Mouse (Mus musculus) forebrain, postnatal 0 days (tissue): ENCODE data around the gene Tram2. TPM values are rescaled to one million over a fixed set of nuclear protein-coding genes. Genes with fewer than 3 reads are reported as not detected.
A peak's percentile ranks its signal among the peaks of the same experiment; 100 is the strongest.

Source experiments
- ATAC-seq: fragments of 200-750 bp; cut with Nextera tagmentation; 2 replicates; pipeline ENCODE4 v1.8.0; 2017; ENCODE audit warnings: mild to moderate bottlenecking, moderate library complexity
- DNase-seq: peaks from one replicate; pipeline ENCODE4 v3.0.0-alpha.2; 2015
- H3K27ac ChIP-seq: fragments of 300-500 bp; sonication (generic); 2 replicates; pipeline ENCODE4 v1.5.1; 2014; ENCODE audit warnings: low read depth, mild to moderate bottlenecking, antibody characterized with exemption, low read length, moderate library complexity, mixed read lengths
- H3K27me3 ChIP-seq: fragments of 300-500 bp; sonication (generic); 2 replicates; pipeline ENCODE4 v1.6.1; 2014; ENCODE audit warnings: mild to moderate bottlenecking, low read length, mixed read lengths; ENCODE audit not compliant: insufficient read depth
- H3K36me3 ChIP-seq: fragments of 300-500 bp; sonication (generic); 2 replicates; pipeline ENCODE4 v1.6.1; 2014; ENCODE audit warnings: mild to moderate bottlenecking, moderate library complexity; ENCODE audit not compliant: insufficient read depth
- H3K4me1 ChIP-seq: fragments of 300-500 bp; sonication (generic); 2 replicates; pipeline ENCODE4 v1.6.1; 2014; ENCODE audit warnings: antibody characterized with exemption; ENCODE audit not compliant: insufficient read depth
- H3K4me2 ChIP-seq: fragments of 300-500 bp; sonication (generic); 2 replicates; pipeline ENCODE4 v1.6.1; 2014; ENCODE audit warnings: low read depth, mild to moderate bottlenecking, moderate library complexity
- H3K4me3 ChIP-seq: fragments of 300-500 bp; sonication (generic); 2 replicates; pipeline ENCODE4 v1.5.1; 2014; ENCODE audit warnings: low read depth, low read length, mixed read lengths
- H3K9ac ChIP-seq: fragments of 300-500 bp; sonication (generic); 2 replicates; pipeline ENCODE4 v1.6.1; 2014; ENCODE audit warnings: mild to moderate bottlenecking
- H3K9me3 ChIP-seq: fragments of 300-500 bp; sonication (generic); 2 replicates; pipeline ENCODE4 v1.6.1; 2016; ENCODE audit warnings: low read length
- CTCF ChIP-seq: sonication (generic); IDR thresholded peaks from 2 replicates; pipeline ENCODE4 v1.5.1; 2016; ENCODE audit warnings: antibody characterized with exemption, control low read depth, low read depth
- WGBS: fragments of 180-500 bp; shearing (Covaris S2); extraction: QIAGEN DNeasy Blood & Tissue Kit; methylation state at CpG from one replicate; pipeline ENCODE4 v1.1.7; 2014; 5-methylcytosine and 5-hydroxymethylcytosine counted together
- polyA plus RNA-seq: library from polyadenylated mRNA; unstranded; fragments of >200 nt; fragmentation: Nextera tagmentation; extraction: Ambion mirVana; gene quantifications from 2 replicates; pipeline ENCODE4 v1.2.1, GENCODE M21; 2015
- total RNA-seq: library from RNA; depleted of rRNA; stranded (reverse); fragments of >200 nt; gene quantifications from 2 replicates; pipeline ENCODE4 v1.2.3, GENCODE M21; 2014

The Tram2 gene
- total and polyA plus RNA-seq, 2 experiments from 2014 or later, result 1.3 to 1.9 TPM

- 0 out of 2 replicates have a peak, but pooled peaks have one; percentile 6 for TF ChIP-seq CTCF
- DNase-seq, result peak; percentile 51
- Histone ChIP-seq H3K27ac (no peak overlapping the region), H3K9me3 (no peaks in the 10 kb centered on the region), H3K4me2 (no peak overlapping the region), H3K4me3 (no peak overlapping the region), H3K4me1 (no peaks in the 10 kb centered on the region), H3K9ac (no peak overlapping the region), H3K36me3 (no peaks in the 10 kb centered on the region), H3K27me3 (no peaks in the 10 kb centered on the region)
- ATAC-seq, result peak; percentile 80
- 69% methylated on average over 14 of the region's 14 CpGs for WGBS
Measured at GRCm38 (mm10) chr1:21002246-21003142, 76.5 kb downstream of the Tram2 start.

GRCm38 (mm10) chr1:20997881-20998389 lies 81.1 kb downstream of the Tram2 start:
- Histone ChIP-seq H3K27ac (no peak overlapping the region), H3K9me3 (no peaks in the 10 kb centered on the region), H3K36me3 (no peaks in the 10 kb centered on the region), H3K4me1 (no peaks in the 10 kb centered on the region), H3K4me3 (no peak overlapping the region), H3K27me3 (no peaks in the 10 kb centered on the region), H3K9ac (no peak overlapping the region), H3K4me2 (no peak overlapping the region)
- WGBS, result 58% methylated on average over 13 of the region's 13 CpGs
- DNase-seq, result no peak
- TF ChIP-seq CTCF, result no peak
- ATAC-seq, result no peak

- H3K9ac ChIP-seq, result no peak overlapping the region
- DNase-seq (no peak), ATAC-seq (no peak)
- H3K27ac ChIP-seq, result no peak overlapping the region
- no peak for TF ChIP-seq CTCF
- H3K4me2 ChIP-seq, result no peak overlapping the region
- H3K27me3 ChIP-seq, result no peaks in the 10 kb centered on the region
- WGBS, result 67% methylated on average over 2 of the region's 2 CpGs
- H3K9me3 ChIP-seq, result no peaks in the 10 kb centered on the region
- no peaks in the 10 kb centered on the region for H3K36me3 ChIP-seq
- no peaks in the 10 kb centered on the region for H3K4me1 ChIP-seq
- H3K4me3 ChIP-seq, result no peak overlapping the region
Measured at GRCm38 (mm10) chr1:20997328-20997689, 81.7 kb downstream of the Tram2 start.

- DNase-seq (no peak), ATAC-seq (no peak)
- TF ChIP-seq CTCF, result no peak
- no peaks in the 10 kb centered on the region for H3K36me3 ChIP-seq
- no peak overlapping the region for H3K9ac ChIP-seq
- H3K4me3 ChIP-seq, result no peak overlapping the region
- no peaks in the 10 kb centered on the region for H3K4me1 ChIP-seq
- H3K27ac ChIP-seq, result no peak overlapping the region
- no peaks in the 10 kb centered on the region for H3K27me3 ChIP-seq
- 74% methylated on average over 17 of the region's 17 CpGs for WGBS
- no peak overlapping the region for H3K4me2 ChIP-seq
- no peaks in the 10 kb centered on the region for H3K9me3 ChIP-seq
Measured at GRCm38 (mm10) chr1:20996603-20997327, 82.3 kb downstream of the Tram2 start.

- Histone ChIP-seq H3K9ac (no peak overlapping the region), H3K9me3 (no peaks in the 10 kb centered on the region), H3K27me3 (no peaks in the 10 kb centered on the region), H3K4me1 (no peaks in the 10 kb centered on the region), H3K4me2 (no peak overlapping the region), H3K4me3 (no peak overlapping the region), H3K27ac (no peak overlapping the region), H3K36me3 (no peaks in the 10 kb centered on the region)
- DNase-seq, result peak; percentile 43
- ATAC-seq, result peak; percentile 77
- no peak for TF ChIP-seq CTCF
- WGBS, result 32% methylated on average over 7 of the region's 7 CpGs
Measured at GRCm38 (mm10) chr1:20995331-20995986, 83.6 kb downstream of the Tram2 start.

GRCm38 (mm10) chr1:20994338-20994737 lies 84.7 kb downstream of the Tram2 start:
- no peak overlapping the region for H3K4me3 ChIP-seq
- 89% methylated on average over 5 of the region's 5 CpGs for WGBS
- H3K9ac ChIP-seq, result no peak overlapping the region
- no peak overlapping the region for H3K27ac ChIP-seq
- ATAC-seq (no peak), DNase-seq (no peak)
- H3K4me1 ChIP-seq, result no peaks in the 10 kb centered on the region
- no peaks in the 10 kb centered on the region for H3K36me3 ChIP-seq
- H3K27me3 ChIP-seq, result no peaks in the 10 kb centered on the region
- no peaks in the 10 kb centered on the region for H3K9me3 ChIP-seq
- no peak overlapping the region for H3K4me2 ChIP-seq
- TF ChIP-seq CTCF, result no peak
